Mouse (Mus musculus) MEL (cell line): ENCODE measurements around the gene Itpkc. TPM values are rescaled to one million over a fixed set of nuclear protein-coding genes. Genes with fewer than 3 reads are reported as not detected.

Source experiments
- DNase-seq: peaks from one replicate; pipeline ENCODE4 v3.0.0; 2011; ENCODE audit warnings: low read depth, low spot score
- H3K27ac ChIP-seq: 2 replicates; pipeline ENCODE4 v1.5.1; 2012; ENCODE audit warnings: low read depth, mild to moderate bottlenecking, control low read depth, low read length, moderate library complexity; ENCODE audit not compliant: control insufficient read depth
- H3K27me3 ChIP-seq, 2 experiments: fragments of 150-350 bp in 1 of 2; sonication (generic) in 1 of 2; 2 replicates each; pipeline ENCODE4 v1.6.1; 2012; ENCODE audit warnings: low read length in 2 of 2, mild to moderate bottlenecking in 2 of 2, improper control_type of control experiment in 1 of 2, moderate library complexity in 1 of 2; ENCODE audit not compliant: insufficient read depth in 2 of 2, control insufficient read depth in 1 of 2
- H3K36me3 ChIP-seq, 2 experiments: 2 replicates each; pipeline ENCODE4 v1.6.1; 2012 to 2014; ENCODE audit warnings: low read length in 2 of 2, improper control_type of control experiment in 1 of 2, inconsistent platforms in 1 of 2, mild to moderate bottlenecking in 1 of 2; ENCODE audit not compliant: insufficient read depth in 2 of 2, control insufficient read depth in 1 of 2
- H3K4me1 ChIP-seq, 2 experiments: fragments of 150-350 bp in 1 of 2; sonication (generic) in 1 of 2; 2 replicates each; pipeline ENCODE4 v1.6.1; 2012; ENCODE audit warnings: low read length in 2 of 2, improper control_type of control experiment in 1 of 2, mild to moderate bottlenecking in 1 of 2; ENCODE audit not compliant: insufficient read depth in 2 of 2, control insufficient read depth in 1 of 2
- H3K4me3 ChIP-seq, 2 experiments: fragments of 150-350 bp in 1 of 2; sonication (generic) in 1 of 2; 2 replicates each; pipeline ENCODE4 v1.5.1; 2012; ENCODE audit warnings: low read depth in 2 of 2, low read length in 2 of 2, mild to moderate bottlenecking in 2 of 2, moderate library complexity in 2 of 2, control low read depth in 1 of 2, improper control_type of control experiment in 1 of 2; ENCODE audit not compliant: control insufficient read depth in 1 of 2, insufficient read depth in 1 of 2
- H3K79me2 ChIP-seq: 2 replicates; pipeline ENCODE4 v1.6.1; 2012; ENCODE audit warnings: mild to moderate bottlenecking, low read length, moderate library complexity; ENCODE audit not compliant: control insufficient read depth, poor library complexity, insufficient read depth
- H3K9ac ChIP-seq: 2 replicates; pipeline ENCODE4 v1.6.1; 2012; ENCODE audit warnings: low read depth, mild to moderate bottlenecking, control low read depth, low read length, moderate library complexity; ENCODE audit not compliant: control insufficient read depth, poor library complexity, severe bottlenecking
- H3K9me3 ChIP-seq: fragments of 150-350 bp; sonication (generic); replicated peaks from 2 replicates; pipeline ENCODE4 v1.6.1; 2012; ENCODE audit warnings: mild to moderate bottlenecking, low read length, improper control_type of control experiment, moderate library complexity; ENCODE audit not compliant: insufficient read depth
- BHLHE40 ChIP-seq: IDR thresholded peaks from 2 replicates; pipeline ENCODE4 v1.6.1; 2012; ENCODE audit warnings: low read depth, mild to moderate bottlenecking, inconsistent platforms, low read length, improper control_type of control experiment, borderline replicate concordance
- CHD1 ChIP-seq: IDR thresholded peaks from 2 replicates; pipeline ENCODE4 v1.6.1; 2012; ENCODE audit warnings: low read depth, mild to moderate bottlenecking, inconsistent platforms, low read length, improper control_type of control experiment
- CTCF ChIP-seq, 3 experiments: IDR thresholded peaks in 2 of 3; conservative IDR thresholded peaks in 1 of 3; 2 replicates each; pipeline ENCODE4 v1.5.1; 2011 to 2012; ENCODE audit warnings: low read length in 3 of 3, low read depth in 2 of 3, mild to moderate bottlenecking in 2 of 3, improper control_type of control experiment in 1 of 3, inconsistent platforms in 1 of 3, mixed read lengths in 1 of 3, moderate library complexity in 1 of 3; ENCODE audit not compliant: control insufficient read depth in 1 of 3, insufficient read depth in 1 of 3, poor library complexity in 1 of 3, severe bottlenecking in 1 of 3
- ELF1 ChIP-seq: IDR thresholded peaks from 2 replicates; pipeline ENCODE4 v1.6.1; 2014; ENCODE audit warnings: low read depth, mild to moderate bottlenecking, inconsistent platforms, low read length, improper control_type of control experiment, moderate library complexity
- GABPA ChIP-seq: IDR thresholded peaks from 2 replicates; pipeline ENCODE4 v1.6.1; 2012; ENCODE audit warnings: low read depth, mild to moderate bottlenecking, inconsistent platforms, low read length, improper control_type of control experiment, moderate library complexity
- HCFC1 ChIP-seq: IDR thresholded peaks from 2 replicates; pipeline ENCODE4 v1.6.1; 2012; ENCODE audit warnings: low read depth, mild to moderate bottlenecking, inconsistent platforms, low read length, improper control_type of control experiment, moderate library complexity
- KAT2A ChIP-seq: conservative IDR thresholded peaks from 2 replicates; pipeline ENCODE4 v1.6.1; 2012; ENCODE audit warnings: low read depth, low read length, improper control_type of control experiment, inconsistent platforms
- MAX ChIP-seq: IDR thresholded peaks from 2 replicates; pipeline ENCODE4 v1.6.1; 2011; ENCODE audit warnings: low read length, improper control_type of control experiment
- MAZ ChIP-seq: IDR thresholded peaks from 2 replicates; pipeline ENCODE4 v1.6.1; 2012; ENCODE audit warnings: low read depth, mild to moderate bottlenecking, inconsistent platforms, low read length, improper control_type of control experiment
- MEF2A ChIP-seq: IDR thresholded peaks from 2 replicates; pipeline ENCODE4 v1.6.1; 2014; ENCODE audit warnings: low read depth, mild to moderate bottlenecking, inconsistent platforms, low read length, improper control_type of control experiment; ENCODE audit not compliant: poor library complexity, insufficient replicate concordance, severe bottlenecking; ENCODE audit errors: extremely low read depth
- MXI1 ChIP-seq: IDR thresholded peaks from 2 replicates; pipeline ENCODE4 v1.6.1; 2011; ENCODE audit warnings: mild to moderate bottlenecking, low read depth, low read length, improper control_type of control experiment
- MYC ChIP-seq: IDR thresholded peaks from 2 replicates; pipeline ENCODE4 v1.6.1; 2011; ENCODE audit warnings: low read depth, mild to moderate bottlenecking, low read length, improper control_type of control experiment, moderate library complexity
- POLR2A ChIP-seq, 2 experiments: IDR thresholded peaks; 2 replicates each; pipeline ENCODE4 v1.6.1; 2011 to 2012; ENCODE audit warnings: low read length in 2 of 2, mild to moderate bottlenecking in 2 of 2, control low read depth in 1 of 2, improper control_type of control experiment in 1 of 2, low read depth in 1 of 2, moderate library complexity in 1 of 2; ENCODE audit not compliant: control insufficient read depth in 1 of 2, insufficient read depth in 1 of 2, poor library complexity in 1 of 2
- POLR2AphosphoS2 ChIP-seq: IDR thresholded peaks from 2 replicates; pipeline ENCODE4 v1.6.1; 2011; ENCODE audit warnings: low read length, improper control_type of control experiment
- SIN3A ChIP-seq: IDR thresholded peaks from 2 replicates; pipeline ENCODE4 v1.6.1; 2012; ENCODE audit warnings: low read length, improper control_type of control experiment, inconsistent platforms
- SMC3 ChIP-seq: IDR thresholded peaks from 2 replicates; pipeline ENCODE4 v1.6.1; 2011; ENCODE audit warnings: low read depth, low read length, improper control_type of control experiment
- TBP ChIP-seq: IDR thresholded peaks from 2 replicates; pipeline ENCODE4 v1.8.0; 2011; ENCODE audit warnings: low read depth, low read length, improper control_type of control experiment
- TCF12 ChIP-seq: IDR thresholded peaks from 2 replicates; pipeline ENCODE4 v1.6.1; 2014; ENCODE audit warnings: low read depth, mild to moderate bottlenecking, inconsistent platforms, low read length, improper control_type of control experiment, moderate library complexity
- UBTF ChIP-seq: IDR thresholded peaks from 2 replicates; pipeline ENCODE4 v1.6.1; 2012; ENCODE audit warnings: low read depth, mild to moderate bottlenecking, inconsistent platforms, low read length, improper control_type of control experiment, moderate library complexity, borderline replicate concordance; ENCODE audit not compliant: insufficient read depth
- USF2 ChIP-seq, 2 experiments: IDR thresholded peaks; 2 replicates each; pipeline ENCODE4 v1.6.1; 2011 to 2012; ENCODE audit warnings: improper control_type of control experiment in 2 of 2, low read length in 2 of 2, borderline replicate concordance in 1 of 2, inconsistent platforms in 1 of 2, low read depth in 1 of 2, mild to moderate bottlenecking in 1 of 2; ENCODE audit not compliant: insufficient read depth in 1 of 2
- ZC3H11A ChIP-seq: IDR thresholded peaks from 2 replicates; pipeline ENCODE4 v1.6.1; 2012; ENCODE audit warnings: low read depth, mild to moderate bottlenecking, inconsistent platforms, low read length, improper control_type of control experiment
- ZNF384 ChIP-seq: IDR thresholded peaks from 2 replicates; pipeline ENCODE4 v1.6.1; 2012; ENCODE audit warnings: low read depth, mild to moderate bottlenecking, inconsistent platforms, low read length, improper control_type of control experiment
- polyA plus RNA-seq, 2 experiments: library from polyadenylated mRNA; stranded (reverse) in 1 of 2; unstranded in 1 of 2; fragments of >175 nt in 1 of 2; fragments of >200 nt in 1 of 2; gene quantifications; 2 replicates each; pipeline versions ENCODE4 v1.2.1 to v1.2.4; 2012; ENCODE audit warnings: low replicate concordance in 2 of 2, low read depth in 1 of 2; ENCODE audit not compliant: insufficient read length in 2 of 2, insufficient read depth in 1 of 2, missing spikeins in 1 of 2
- total RNA-seq: library from RNA; depleted of rRNA; stranded (reverse); fragments of 300-350 nt; gene quantifications from 2 replicates; pipeline ENCODE4 v1.2.3, GENCODE M21; 2012

The Itpkc gene
- total and polyA plus RNA-seq, 3 experiments, result 6.3 to 6.8 TPM; not detected in 1

- TF ChIP-seq CTCF (IDR thresholded peaks at IDR 0.05 in 2 of 3, conservative IDR thresholded peaks at IDR 0.05 in 1 of 3; ENCODE audit: control insufficient read depth in 1 of 3, insufficient read depth in 1 of 3, low read depth in 2 of 3, low read length in 3 of 3, poor library complexity in 1 of 3, severe bottlenecking in 1 of 3), result no peak
- no peak for TF ChIP-seq ZC3H11A
- TF ChIP-seq SMC3, result no peak
- no peak for TF ChIP-seq CHD1
- no peak for TF ChIP-seq UBTF
- TF ChIP-seq ELF1, result no peak
- TF ChIP-seq MAZ, result no peak
- TF ChIP-seq, all 39 proteins: peak for 0
- Histone ChIP-seq H3K4me1 (peaks cover 0 to 12% of the 10 kb centered on the region in 2 experiments; a peak in 3 of 4 replicates), H3K36me3 (peaks cover 0 to 6% of the 10 kb centered on the region in 2 experiments; a peak in 2 of 4 replicates), H3K9me3 (no peaks in the 10 kb centered on the region), H3K27ac (peak overlapping the region; percentile 20), H3K27me3 (no peaks in the 10 kb centered on the region), H3K79me2 (no peaks in the 10 kb centered on the region; the same call in 1 of the 2 replicates), H3K9ac (peak overlapping the region; percentile 42), H3K4me3 (peak overlapping the region; percentile 73 to 98)
- no peak for DNase-seq
These were observed 50.5 kb downstream of the Itpkc start for GRCm38 (mm10) chr7:27177942-27178323.

DNA sequence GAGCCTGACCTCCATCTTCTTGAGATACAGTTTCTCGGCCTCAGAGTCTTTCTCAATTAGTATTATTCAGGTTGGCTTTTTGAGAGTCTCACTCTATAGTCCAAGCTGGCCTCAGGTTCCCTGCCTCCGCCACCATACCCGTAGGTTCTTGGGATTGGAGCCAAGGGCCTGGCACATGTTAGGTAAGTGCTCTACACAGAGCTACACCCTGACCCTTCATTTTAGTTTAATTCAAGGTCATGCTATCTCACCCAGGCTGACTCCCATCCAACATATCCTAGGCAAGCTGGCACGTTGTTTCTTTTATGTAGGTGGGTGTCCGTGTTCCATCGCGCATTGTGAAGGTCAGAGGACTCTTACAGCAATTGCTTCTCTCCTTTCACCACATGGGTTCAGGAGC is 53.6 kb downstream of the Itpkc start:
- Histone ChIP-seq H3K9ac (no peak overlapping the region), H3K27me3 (no peaks in the 10 kb centered on the region), H3K9me3 (no peaks in the 10 kb centered on the region), H3K27ac (no peak overlapping the region), H3K4me1 (peaks cover 0 to 7% of the 10 kb centered on the region in 2 experiments; a peak in 2 of 4 replicates), H3K36me3 (peaks cover 0 to 3% of the 10 kb centered on the region in 2 experiments; a peak in 2 of 4 replicates), H3K79me2 (no peaks in the 10 kb centered on the region), H3K4me3 (no peak overlapping the region)
- TF ChIP-seq TBP (no peak), MAX (no peak), CHD1 (no peak), SIN3A (no peak), BHLHE40 (no peak), MXI1 (no peak)
- DNase-seq, result no peak

DNA sequence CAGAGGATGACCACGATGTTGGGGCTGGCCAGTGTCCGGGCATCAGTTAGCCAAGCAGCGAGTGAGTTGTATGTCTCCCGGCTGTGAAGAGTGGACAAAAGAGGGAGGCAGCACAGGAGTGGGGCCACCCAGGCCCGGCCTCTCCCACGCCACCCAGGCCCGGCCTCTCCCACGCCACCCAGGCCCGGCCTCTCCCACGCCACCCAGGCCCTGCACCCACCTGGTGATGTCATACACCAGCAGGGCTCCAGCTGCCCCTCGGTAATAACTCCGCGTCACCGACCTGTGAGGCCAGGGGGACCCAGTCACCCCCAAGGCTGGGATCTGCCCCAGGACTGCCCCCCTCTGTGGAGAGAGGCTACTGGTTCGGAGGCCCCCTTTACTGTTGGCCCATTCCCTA is 54.0 kb downstream of the Itpkc start:
- Histone ChIP-seq H3K4me1 (peaks cover 0 to 6% of the 10 kb centered on the region in 2 experiments; a peak in 2 of 4 replicates), H3K27ac (no peak overlapping the region), H3K4me3 (no peak overlapping the region), H3K27me3 (no peaks in the 10 kb centered on the region), H3K36me3 (peaks cover 0 to 2% of the 10 kb centered on the region in 2 experiments; a peak in 2 of 4 replicates), H3K9ac (no peak overlapping the region), H3K9me3 (no peaks in the 10 kb centered on the region), H3K79me2 (no peaks in the 10 kb centered on the region)
- DNase-seq, result no peak
- TF ChIP-seq MEF2A, result no peak
- no peak for TF ChIP-seq USF2 (IDR thresholded peaks at IDR 0.05; ENCODE audit: borderline replicate concordance in 1 of 2, insufficient read depth in 1 of 2, low read depth in 1 of 2, low read length in 2 of 2)
- TF ChIP-seq MYC, result no peak
- TF ChIP-seq ZNF384, result no peak
- TF ChIP-seq HCFC1, result no peak
- no peak for TF ChIP-seq KAT2A
- TF ChIP-seq TCF12, result no peak
- TF ChIP-seq GABPA, result no peak
- no peak for TF ChIP-seq POLR2A (IDR thresholded peaks at IDR 0.05; ENCODE audit: control insufficient read depth in 1 of 2, insufficient read depth in 1 of 2, low read depth in 1 of 2, low read length in 2 of 2, poor library complexity in 1 of 2)
- TF ChIP-seq POLR2AphosphoS2, result no peak
